Mouse (Mus musculus): ENCODE measurements around the gene Mbl1. TPM values are rescaled to one million over a fixed set of nuclear protein-coding genes. Genes with fewer than 3 reads are reported as not detected.

Mbl1 gene
- polyA plus RNA-seq, 1 experiment from 2014 or later: not detected

- H3K36me3 ChIP-seq: no peaks in the 10 kb centered on the region
- H3K9ac ChIP-seq: no peak overlapping the region
- no peak overlapping the region for H3K4me2 ChIP-seq
- no peaks in the 10 kb centered on the region for H3K9me3 ChIP-seq
- no peak for ATAC-seq (ENCODE audit: low FRiP score)
- no peak overlapping the region for H3K27ac ChIP-seq
- H3K4me3 ChIP-seq: no peak overlapping the region
- no peaks in the 10 kb centered on the region for H3K4me1 ChIP-seq (replicated peaks)
- 82% methylated on average over 2 of the region's 2 CpGs for WGBS
- no peaks in the 10 kb centered on the region for H3K27me3 ChIP-seq
Observed at GRCm38 (mm10) chr14:41147356-41147755, 3.9 kb upstream of the Mbl1 start.

- 88% methylated on average over 4 of the region's 4 CpGs for WGBS
- ATAC-seq (ENCODE audit: low FRiP score): no peak
Observed at GRCm38 (mm10) chr14:41160076-41160475, 8.8 kb downstream of the Mbl1 start.

GRCm38 (mm10) chr14:41160743-41161142 lies 9.5 kb downstream of the Mbl1 start:
- no peak overlapping the region for H3K27ac ChIP-seq
- ATAC-seq (ENCODE audit: low FRiP score): no peak
- 45% methylated on average over 1 of the region's 1 CpGs for WGBS

More at GRCm38 (mm10) chr14:41160076-41160475, 8.8 kb downstream of the Mbl1 start:
- Histone ChIP-seq H3K9ac (no peak overlapping the region), H3K27me3 (no peaks in the 10 kb centered on the region), H3K4me1 (replicated peaks) (no peaks in the 10 kb centered on the region), H3K9me3 (no peaks in the 10 kb centered on the region), H3K4me3 (no peak overlapping the region), H3K27ac (no peak overlapping the region), H3K36me3 (no peaks in the 10 kb centered on the region), H3K4me2 (no peak overlapping the region)

GRCm38 (mm10) chr14:41162663-41163062 lies 11.4 kb downstream of the Mbl1 start:
- WGBS: 29% methylated on average over 2 of the region's 2 CpGs
- H3K27ac ChIP-seq: no peak overlapping the region
- H3K4me3 ChIP-seq: no peak overlapping the region
- no peak overlapping the region for H3K9ac ChIP-seq
- H3K4me1 ChIP-seq (replicated peaks): no peaks in the 10 kb centered on the region
- H3K4me2 ChIP-seq: no peak overlapping the region
- H3K9me3 ChIP-seq: no peaks in the 10 kb centered on the region
- no peak for ATAC-seq (ENCODE audit: low FRiP score)
- H3K27me3 ChIP-seq: no peaks in the 10 kb centered on the region
- no peaks in the 10 kb centered on the region for H3K36me3 ChIP-seq

More at GRCm38 (mm10) chr14:41160743-41161142, 9.5 kb downstream of the Mbl1 start:
- no peak overlapping the region for H3K4me3 ChIP-seq
- H3K36me3 ChIP-seq: no peaks in the 10 kb centered on the region
- no peak overlapping the region for H3K9ac ChIP-seq
- no peaks in the 10 kb centered on the region for H3K27me3 ChIP-seq
- H3K9me3 ChIP-seq: no peaks in the 10 kb centered on the region
- H3K4me1 ChIP-seq (replicated peaks): no peaks in the 10 kb centered on the region
- H3K4me2 ChIP-seq: no peak overlapping the region

- H3K4me3 ChIP-seq: no peak overlapping the region
- ATAC-seq (ENCODE audit: low FRiP score): no peak
- H3K9ac ChIP-seq: no peak overlapping the region
- no peak overlapping the region for H3K4me2 ChIP-seq
- H3K4me1 ChIP-seq (replicated peaks): no peaks in the 10 kb centered on the region
- no peaks in the 10 kb centered on the region for H3K36me3 ChIP-seq
- WGBS: 69% methylated on average over 5 of the region's 5 CpGs
- no peak overlapping the region for H3K27ac ChIP-seq
- H3K9me3 ChIP-seq: no peaks in the 10 kb centered on the region
- no peaks in the 10 kb centered on the region for H3K27me3 ChIP-seq
Observed at GRCm38 (mm10) chr14:41167278-41167677, 16.0 kb downstream of the Mbl1 start.

- Histone ChIP-seq H3K27me3 (no peaks in the 10 kb centered on the region), H3K4me2 (no peak overlapping the region), H3K36me3 (no peaks in the 10 kb centered on the region), H3K27ac (no peak overlapping the region), H3K4me1 (replicated peaks) (no peaks in the 10 kb centered on the region), H3K9me3 (no peaks in the 10 kb centered on the region), H3K4me3 (no peak overlapping the region), H3K9ac (no peak overlapping the region)
- 95% methylated on average over 1 of the region's 1 CpGs for WGBS
- no peak for ATAC-seq (ENCODE audit: low FRiP score)
Observed at GRCm38 (mm10) chr14:41168567-41168966, 17.3 kb downstream of the Mbl1 start.

- H3K27me3 ChIP-seq: no peaks in the 10 kb centered on the region
- H3K36me3 ChIP-seq: no peaks in the 10 kb centered on the region
- no peaks in the 10 kb centered on the region for H3K4me1 ChIP-seq (replicated peaks)
- H3K27ac ChIP-seq: no peak overlapping the region
- no peak overlapping the region for H3K4me3 ChIP-seq
- H3K4me2 ChIP-seq: no peak overlapping the region
- no peaks in the 10 kb centered on the region for H3K9me3 ChIP-seq
- no peak overlapping the region for H3K9ac ChIP-seq
- WGBS: 91% methylated on average over 2 of the region's 2 CpGs
- ATAC-seq (ENCODE audit: low FRiP score): no peak
Observed at GRCm38 (mm10) chr14:41170514-41170913, 19.3 kb downstream of the Mbl1 start.

- 83% methylated on average over 1 of the region's 1 CpGs for WGBS
- no peaks in the 10 kb centered on the region for H3K4me1 ChIP-seq (replicated peaks)
- H3K36me3 ChIP-seq: no peaks in the 10 kb centered on the region
- H3K9ac ChIP-seq: no peak overlapping the region
- no peak overlapping the region for H3K27ac ChIP-seq
- H3K4me2 ChIP-seq: no peak overlapping the region
- no peak overlapping the region for H3K4me3 ChIP-seq
- H3K9me3 ChIP-seq: no peaks in the 10 kb centered on the region
- ATAC-seq (ENCODE audit: low FRiP score): no peak
- no peaks in the 10 kb centered on the region for H3K27me3 ChIP-seq
Observed at GRCm38 (mm10) chr14:41174802-41175201, 23.5 kb downstream of the Mbl1 start.

GRCm38 (mm10) chr14:41185059-41185821 lies 34.0 kb downstream of the Mbl1 start, which contains the start of gene Sftpd:
Sftpd (minus strand) TSS chr14:41185149.
- ATAC-seq (ENCODE audit: low FRiP score): no peak
- 81% methylated on average over 4 of the region's 4 CpGs for WGBS
- no peak within 1 kb of the TSS for H3K4me2 ChIP-seq
- H3K27me3 ChIP-seq: no peaks in the 10 kb centered on the region
- no peaks in the 10 kb centered on the region for H3K9me3 ChIP-seq
- H3K27ac ChIP-seq: no peak within 1 kb of the TSS
- no peaks in the 10 kb centered on the region for H3K4me1 ChIP-seq (replicated peaks)
- no peaks in the 10 kb centered on the region for H3K36me3 ChIP-seq
- H3K9ac ChIP-seq: no peak within 1 kb of the TSS
- H3K4me3 ChIP-seq: no peak within 1 kb of the TSS

- Histone ChIP-seq H3K27ac (no peak overlapping the region), H3K4me1 (replicated peaks) (no peaks in the 10 kb centered on the region), H3K27me3 (no peaks in the 10 kb centered on the region), H3K4me3 (no peak overlapping the region), H3K9ac (no peak overlapping the region), H3K9me3 (peaks cover 7% of the 10 kb centered on the region), H3K36me3 (no peaks in the 10 kb centered on the region), H3K4me2 (no peak overlapping the region)
- 75% methylated on average over 2 of the region's 2 CpGs for WGBS
- ATAC-seq (ENCODE audit: low FRiP score): no peak
Observed at GRCm38 (mm10) chr14:41189496-41189895, 38.2 kb downstream of the Mbl1 start.

- Histone ChIP-seq H3K27ac (no peak overlapping the region), H3K4me1 (replicated peaks) (no peaks in the 10 kb centered on the region)
- WGBS: 68% methylated on average over 6 of the region's 6 CpGs
Observed at GRCm38 (mm10) chr14:41198037-41198730, 46.9 kb downstream of the Mbl1 start.

More at GRCm38 (mm10) chr14:41198037-41198730, 46.9 kb downstream of the Mbl1 start:
- Histone ChIP-seq H3K4me2 (no peak overlapping the region), H3K9me3 (no peaks in the 10 kb centered on the region), H3K4me3 (no peak overlapping the region), H3K27me3 (no peaks in the 10 kb centered on the region), H3K9ac (no peak overlapping the region), H3K36me3 (no peaks in the 10 kb centered on the region)
- no peak for ATAC-seq (ENCODE audit: low FRiP score)
